Mouse (Mus musculus) retina, embryonic 14.5 days (tissue): ENCODE measurements at regions not wholly inside any gene's neighbourhood (a gene's known extent, or its start where the extent isn't known, plus 50 kb on each side); places are given as distances from the start of the nearest gene placed in this dataset.

ENCODE experiments used
- DNase-seq: peaks from one replicate; pipeline ENCODE4 v3.0.0-alpha.2; 2015; ENCODE audit warnings: low spot score

DNA sequence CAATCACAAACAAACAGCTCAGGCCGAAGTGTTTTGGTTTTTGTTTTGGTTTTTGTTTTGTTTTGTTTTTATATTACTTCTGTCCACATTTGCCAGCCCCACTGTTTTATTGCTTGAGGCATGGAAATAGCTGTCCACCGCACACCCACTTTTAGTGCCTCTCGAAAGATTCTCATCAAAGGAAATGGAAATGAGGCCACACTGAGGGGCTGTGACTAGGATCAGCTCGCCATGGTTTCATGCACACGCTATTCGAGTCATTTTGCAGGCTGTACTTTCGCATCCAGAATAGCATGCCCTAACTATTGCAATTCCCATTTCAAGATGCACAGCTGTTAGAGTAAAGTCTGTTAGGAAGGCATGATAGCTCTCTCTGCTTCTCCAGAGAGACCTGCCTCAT lies 1543.4 kb upstream of the Tenm3 start:
- no peak for DNase-seq

DNA sequence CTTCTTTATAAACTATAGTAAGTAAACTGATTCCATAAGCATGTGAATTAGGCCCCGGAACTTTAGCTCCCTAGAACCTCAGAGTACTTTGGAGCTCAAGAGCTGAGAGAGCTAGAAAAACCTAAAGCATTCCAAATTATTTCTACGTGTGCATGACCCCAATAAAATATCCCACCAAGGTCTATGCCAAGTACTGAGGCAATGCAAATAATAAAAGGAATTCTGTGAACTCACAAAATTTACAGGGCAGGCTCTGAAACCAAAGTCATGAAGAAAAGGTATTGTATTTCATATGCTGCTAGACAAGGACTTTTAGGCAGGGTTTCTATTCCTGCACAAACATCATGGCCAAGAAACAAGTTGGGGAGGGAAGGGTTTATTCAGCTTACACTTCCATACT lies 1539.9 kb upstream of the Tenm3 start:
- no peak for DNase-seq

DNA sequence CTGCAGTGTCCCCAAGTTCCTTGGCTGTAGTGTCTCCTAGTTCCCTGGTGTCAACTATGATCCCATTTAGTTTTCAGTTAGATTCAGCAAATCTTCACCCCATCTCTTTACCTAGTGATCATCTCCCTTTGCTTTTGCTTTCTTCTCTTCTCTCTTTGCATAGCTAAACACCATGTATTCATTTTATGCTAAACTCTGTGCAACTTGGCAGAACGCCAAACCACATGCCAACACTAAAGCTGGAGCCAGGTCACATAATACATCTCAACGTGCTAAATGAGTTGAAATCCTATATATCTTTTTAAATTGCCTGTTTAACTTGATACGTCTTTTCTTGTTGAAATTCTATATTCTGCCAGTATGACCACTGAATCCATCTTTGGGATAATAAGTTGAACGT lies 1536.0 kb upstream of the Tenm3 start:
- DNase-seq = no peak

DNA sequence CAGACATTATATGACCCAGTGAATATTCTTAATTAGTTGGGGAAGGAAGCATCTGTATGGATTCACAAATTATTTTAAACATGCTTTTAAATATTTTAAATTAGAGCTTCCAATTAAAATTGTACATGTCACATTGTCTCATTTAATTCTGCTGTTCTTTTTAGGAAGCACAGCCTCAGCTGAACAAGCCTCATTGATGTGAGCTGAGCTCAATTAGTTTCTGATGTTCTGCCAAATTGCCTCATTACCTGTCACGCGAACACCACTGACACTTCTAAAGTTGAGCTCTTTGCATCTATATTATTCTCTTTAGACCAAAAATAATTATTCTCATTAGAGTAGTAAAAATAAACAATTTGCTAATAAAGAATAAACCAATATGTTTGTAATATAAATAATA lies 1530.0 kb upstream of the Tenm3 start:
- DNase-seq = peak; percentile 4

DNA sequence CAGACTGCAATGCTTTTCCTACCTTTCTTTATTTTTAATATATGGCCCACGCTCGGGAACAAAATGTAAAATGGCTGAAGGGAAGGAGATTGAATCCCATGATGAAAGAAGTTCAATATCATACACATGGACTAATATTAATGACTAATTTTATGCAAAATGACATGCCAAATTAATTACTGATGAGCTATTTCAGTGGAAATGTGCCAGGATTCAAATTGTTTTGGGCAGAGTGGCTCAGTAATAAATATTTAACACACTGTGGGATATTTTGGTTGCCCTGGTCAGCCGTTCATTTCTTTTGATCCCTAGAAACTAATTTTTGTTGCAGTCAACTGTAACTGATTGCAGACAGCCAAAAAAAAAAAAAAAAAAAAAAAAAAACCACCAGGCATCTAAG lies 1482.7 kb upstream of the Tenm3 start:
- DNase-seq = no peak

DNA sequence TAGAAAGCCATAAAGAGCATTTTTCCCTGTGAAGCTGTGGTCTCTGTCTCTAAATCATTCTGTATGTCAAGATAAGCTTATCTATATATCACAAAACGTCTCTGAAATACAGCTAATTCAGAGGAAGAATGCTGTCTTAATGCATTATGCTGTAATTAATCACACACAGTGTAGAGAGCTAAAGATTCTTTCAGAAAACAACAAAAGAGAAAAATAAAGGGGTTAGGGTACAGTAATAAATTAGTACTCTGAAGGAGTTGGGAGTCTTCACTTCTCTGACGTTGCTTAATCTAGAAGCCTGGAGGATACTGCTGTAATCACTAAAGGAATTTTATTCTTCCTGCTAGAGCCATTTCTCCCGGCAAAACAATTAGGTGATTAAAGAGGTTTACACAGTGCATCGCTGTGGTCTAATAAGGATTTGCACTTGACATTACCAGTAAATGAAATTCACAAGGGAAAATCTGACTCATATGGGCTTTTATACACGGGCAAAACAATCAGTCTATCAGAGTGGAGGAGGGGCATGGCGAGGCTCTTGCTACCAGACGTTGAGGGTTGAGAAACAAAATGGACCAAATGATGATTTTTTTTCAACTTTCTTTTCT lies 1477.7 kb upstream of the Tenm3 start:
- DNase-seq = peak; percentile 20

DNA sequence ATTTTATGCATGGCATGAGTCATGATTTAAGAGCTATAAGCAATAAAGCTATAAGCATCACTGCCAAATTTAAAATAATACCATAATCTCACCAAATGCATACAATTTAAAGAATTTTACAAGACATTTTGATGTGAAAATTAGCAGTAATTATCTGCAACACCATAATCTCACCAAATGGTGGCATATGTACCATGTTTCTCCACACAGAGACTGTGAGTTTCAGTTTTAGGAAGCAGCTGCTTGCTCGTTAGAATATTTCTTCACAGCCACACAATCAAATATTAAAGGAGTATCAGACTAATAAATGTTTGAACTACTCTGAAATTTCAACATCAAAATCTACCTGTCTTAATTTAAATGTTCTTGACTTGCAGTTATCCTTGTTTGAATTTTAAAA lies 1472.9 kb upstream of the Tenm3 start:
- peak; percentile 28 for DNase-seq

DNA sequence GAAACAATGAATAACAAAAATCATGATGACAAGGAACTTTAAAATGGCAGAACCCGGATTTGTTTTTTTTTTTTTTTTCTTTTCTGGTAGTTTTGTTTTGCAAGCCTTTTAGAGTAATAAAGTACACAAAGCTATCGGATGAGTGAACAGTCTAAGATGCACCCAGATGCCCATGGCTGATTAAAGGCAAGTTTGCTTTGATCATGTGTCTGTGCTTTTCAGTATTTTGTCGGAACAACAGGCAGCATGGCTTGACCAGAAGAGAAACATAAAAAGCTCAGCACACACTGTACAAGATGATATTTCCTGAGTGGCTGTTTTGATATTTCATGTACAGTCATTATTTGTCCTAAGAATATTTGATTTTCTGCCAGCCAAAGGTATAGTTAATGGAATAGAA lies 1466.6 kb upstream of the Tenm3 start:
- no peak for DNase-seq

DNA sequence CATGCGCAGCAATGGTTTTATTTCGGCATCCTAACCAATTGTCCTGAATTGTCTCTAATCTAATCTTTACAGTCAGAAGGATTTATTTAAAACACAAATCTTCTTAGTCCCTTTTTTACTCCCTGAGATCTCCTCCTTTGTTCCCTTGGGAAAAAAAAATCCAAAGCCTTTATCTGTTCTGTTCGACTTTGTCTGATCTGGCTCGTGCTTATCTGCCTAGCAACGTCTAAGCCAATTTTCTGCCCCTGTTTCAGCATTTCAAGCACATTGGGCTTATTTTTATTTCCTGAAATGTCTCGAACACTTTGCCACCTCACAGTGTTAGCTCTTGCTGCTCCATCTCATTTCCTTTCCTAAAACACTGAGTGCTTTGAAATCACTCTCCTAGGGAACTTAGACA lies 1456.6 kb upstream of the Tenm3 start:
- no peak for DNase-seq

DNA sequence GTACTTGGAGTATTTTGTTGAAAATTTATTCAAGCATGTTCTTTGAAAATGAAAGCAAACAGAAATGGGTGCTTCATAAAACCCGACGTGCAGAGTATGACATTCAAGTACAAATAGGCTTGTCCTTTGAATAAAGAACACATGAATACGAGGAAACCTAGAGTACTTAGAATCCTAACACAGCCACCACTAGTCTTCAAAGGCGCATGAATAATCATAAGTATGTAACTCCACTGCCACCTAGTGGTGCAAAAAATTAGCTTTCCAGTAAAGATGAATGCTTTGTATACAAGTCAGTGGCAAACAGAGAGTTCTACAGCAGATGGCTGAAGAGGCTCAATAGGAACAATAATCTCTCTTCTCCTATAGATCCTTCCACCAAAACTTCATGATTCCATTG lies 1449.8 kb upstream of the Tenm3 start:
- peak; percentile 99 for DNase-seq

DNA sequence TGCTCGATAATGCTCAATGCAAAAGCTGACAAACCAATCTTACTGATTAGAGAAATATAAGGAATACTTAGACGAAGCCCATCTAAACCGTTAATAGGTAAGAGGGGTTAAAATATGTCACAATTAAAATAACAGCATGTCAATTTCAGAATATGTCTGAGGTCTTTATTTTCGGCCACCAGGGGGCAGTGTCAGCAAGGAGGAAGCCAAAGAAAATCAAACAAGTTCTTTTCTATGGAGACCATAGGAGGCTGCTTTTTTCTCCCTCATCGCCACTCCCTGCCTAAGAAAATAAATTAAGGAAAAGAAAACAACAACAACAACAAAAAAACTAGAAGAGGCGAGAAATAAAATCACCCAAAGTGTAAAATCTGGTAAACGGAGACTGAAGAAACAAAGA lies 1448.4 kb upstream of the Tenm3 start:
- DNase-seq = peak; percentile 71

DNA sequence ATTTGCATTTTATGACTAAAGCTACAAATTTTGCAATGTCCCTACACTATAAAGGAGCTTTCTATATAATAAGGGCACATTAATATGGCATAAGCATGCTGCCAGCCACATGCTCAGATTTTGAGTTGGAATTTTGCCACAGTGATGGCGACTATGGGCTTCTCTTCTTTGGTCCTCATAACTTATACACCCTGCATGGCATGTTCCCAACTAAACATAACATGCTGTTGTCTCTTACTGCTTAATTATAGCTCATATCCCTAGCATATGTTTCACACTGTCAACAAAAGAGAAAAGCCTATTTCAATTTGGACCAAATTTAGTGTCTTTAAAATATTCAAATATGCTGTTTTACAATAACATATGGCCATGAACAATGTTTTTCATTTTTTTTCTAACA lies 1432.6 kb upstream of the Tenm3 start:
- DNase-seq = no peak

DNA sequence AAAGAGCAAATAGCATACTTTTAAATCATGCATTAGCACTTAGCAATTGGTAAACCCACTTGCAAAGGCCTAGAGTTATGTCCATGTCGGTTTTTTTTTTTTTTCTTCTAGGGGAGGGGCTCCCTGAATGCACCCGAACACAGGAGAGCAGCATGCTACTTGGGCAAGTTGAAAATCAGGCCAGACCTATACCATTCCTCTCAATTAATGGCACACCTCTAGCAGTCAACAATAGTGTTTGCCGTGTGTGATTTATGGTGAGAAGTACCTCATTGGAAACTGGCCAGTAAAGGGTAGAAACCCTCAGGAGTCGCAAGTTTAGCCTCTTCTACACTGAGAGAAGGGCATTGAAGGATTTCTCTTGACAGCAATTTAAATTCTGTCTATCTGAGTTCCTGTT lies 1421.0 kb upstream of the Tenm3 start:
- no peak for DNase-seq
